Mouse (Mus musculus) large intestine, adult 2 months (tissue): ENCODE measurements around the gene Fcmr. TPM values are rescaled to one million over a fixed set of nuclear protein-coding genes. Genes with fewer than 3 reads are reported as not detected.

Source experiments
- DNase-seq: peaks from one replicate; pipeline ENCODE4 v3.0.0-alpha.2; 2012; ENCODE audit warnings: low read depth, low spot score
- WGBS: fragments of 180-500 bp; shearing (Covaris S2); methylation state at CpG from one replicate; pipeline ENCODE4 v1.1.7; 2018; 5-methylcytosine and 5-hydroxymethylcytosine counted together
- polyA plus RNA-seq: library from polyadenylated mRNA; depleted of rRNA; stranded (reverse); fragments of >200 nt; gene quantifications from 2 replicates; pipeline ENCODE4 v1.2.3, GENCODE M21; 2012; rRNA removed

Gene Fcmr
- polyA plus RNA-seq, result 9.5 and 20.8 TPM in 2 replicates

- 71% methylated on average over 7 of the region's 7 CpGs for WGBS
- DNase-seq, result no peak
These were observed at the start of gene Fcmr for GRCm38 (mm10) chr1:130865541-130866221. TSS of gene Fcmr (plus strand) at chr1:130865669.

GRCm38 (mm10) chr1:130819737-130820136 is 45.7 kb upstream of the Fcmr start:
- WGBS, result 32% methylated on average over 1 of the region's 1 CpGs
- no peak for DNase-seq

GRCm38 (mm10) chr1:130820316-130821148 is 44.9 kb upstream of the Fcmr start:
- DNase-seq, result no peak
- WGBS, result 25% methylated on average over 7 of the region's 7 CpGs

GRCm38 (mm10) chr1:130821149-130821471 is 44.4 kb upstream of the Fcmr start:
- 30% methylated on average over 2 of the region's 2 CpGs for WGBS
- no peak for DNase-seq

GRCm38 (mm10) chr1:130821911-130822625 is 43.4 kb upstream of the Fcmr start:
- no peak for DNase-seq
- 29% methylated on average over 9 of the region's 9 CpGs for WGBS

GRCm38 (mm10) chr1:130826448-130826847 is 39.0 kb upstream of the Fcmr start, which contains the start of gene Pigr:
TSS of gene Pigr (plus strand) at chr1:130826684.
- 33% methylated on average over 5 of the region's 5 CpGs for WGBS
- no peak for DNase-seq

- WGBS, result 26% methylated on average over 4 of the region's 4 CpGs
- DNase-seq, result no peak
These were observed 36.8 kb upstream of the Fcmr start for GRCm38 (mm10) chr1:130828656-130829055.

- WGBS, result 26% methylated on average over 8 of the region's 8 CpGs
- no peak for DNase-seq
These were observed 35.3 kb upstream of the Fcmr start for GRCm38 (mm10) chr1:130829906-130830830.

- DNase-seq, result peak; percentile 89
These were observed 33.0 kb upstream of the Fcmr start for GRCm38 (mm10) chr1:130832230-130833149.

GRCm38 (mm10) chr1:130835161-130835936 is 30.1 kb upstream of the Fcmr start:
- WGBS, result 45% methylated on average over 6 of the region's 6 CpGs
- DNase-seq, result no peak

More at GRCm38 (mm10) chr1:130832230-130833149, 33.0 kb upstream of the Fcmr start:
- 28% methylated on average over 5 of the region's 5 CpGs for WGBS

- 32% methylated on average over 6 of the region's 6 CpGs for WGBS
- no peak for DNase-seq
These were observed 27.2 kb upstream of the Fcmr start for GRCm38 (mm10) chr1:130838288-130838687.

GRCm38 (mm10) chr1:130840599-130841379 is 24.7 kb upstream of the Fcmr start:
- no peak for DNase-seq
- 10% methylated on average over 8 of the region's 8 CpGs for WGBS

- WGBS, result 43% methylated on average over 7 of the region's 7 CpGs
- no peak for DNase-seq
These were observed 23.8 kb upstream of the Fcmr start for GRCm38 (mm10) chr1:130841621-130842020.

GRCm38 (mm10) chr1:130844516-130844915 is 21.0 kb upstream of the Fcmr start:
- DNase-seq, result no peak
- 42% methylated on average over 7 of the region's 7 CpGs for WGBS

GRCm38 (mm10) chr1:130849530-130850214 is 15.8 kb upstream of the Fcmr start:
- 89% methylated on average over 10 of the region's 10 CpGs for WGBS

GRCm38 (mm10) chr1:130850405-130850804 is 15.1 kb upstream of the Fcmr start:
- WGBS, result 83% methylated on average over 5 of the region's 5 CpGs
- no peak for DNase-seq

More at GRCm38 (mm10) chr1:130849530-130850214, 15.8 kb upstream of the Fcmr start:
- DNase-seq, result no peak
